Mouse (Mus musculus): ENCODE data around the gene Fam193a.

Gene Fam193a

GRCm38 (mm10) chr5:34378787-34379186, 9.1 kb downstream of the Fam193a start:
- no peak for DNase-seq (ENCODE audit: low read depth in 1 of 2, low spot score in 2 of 2)

DNA sequence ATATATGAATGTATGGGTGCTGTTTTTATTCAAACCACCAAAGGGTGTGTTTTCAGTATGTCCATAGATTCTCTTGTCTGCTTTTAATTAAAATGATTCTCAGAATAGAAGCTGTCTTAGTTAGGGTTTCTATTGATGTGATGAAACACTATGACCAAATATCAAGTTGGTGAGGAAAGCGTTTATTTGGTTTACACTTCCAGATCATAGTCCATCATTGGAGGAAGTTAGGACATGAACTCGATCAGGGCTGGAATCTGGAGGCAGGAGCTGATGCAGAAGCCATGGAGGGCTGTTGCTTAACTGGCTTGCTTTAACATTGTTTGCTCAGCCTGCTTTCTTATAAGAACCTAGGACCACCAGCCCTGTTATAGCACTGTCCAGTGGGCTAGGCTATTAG, 12.0 kb downstream of the Fam193a start:
- DNase-seq (ENCODE audit: low read depth in 1 of 2, low spot score in 2 of 2): no peak

GRCm38 (mm10) chr5:34385616-34386015, 15.9 kb downstream of the Fam193a start:
- DNase-seq (ENCODE audit: low read depth in 1 of 2, low spot score in 2 of 2): no peak

DNA sequence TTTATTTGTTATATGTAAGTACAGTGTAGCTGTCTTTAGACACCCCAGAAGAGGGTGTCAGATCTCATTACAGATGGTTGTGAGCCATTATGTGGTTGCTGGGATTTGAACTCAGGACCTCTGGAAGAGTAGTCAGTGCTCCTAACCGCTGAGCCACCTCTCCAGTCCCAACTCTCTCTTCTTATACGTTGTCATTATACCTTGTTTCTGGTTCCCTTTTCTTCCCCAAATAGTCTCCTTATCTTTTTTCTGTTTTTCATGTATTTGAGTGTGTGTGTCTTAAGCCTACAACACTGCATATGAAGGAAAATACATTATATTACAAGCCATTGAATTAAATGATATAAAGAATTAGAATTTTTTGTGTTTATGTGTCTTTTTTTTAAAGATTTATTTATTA, 17.0 kb downstream of the Fam193a start:
- no peak for DNase-seq (ENCODE audit: low read depth in 1 of 2, low spot score in 2 of 2)

DNA sequence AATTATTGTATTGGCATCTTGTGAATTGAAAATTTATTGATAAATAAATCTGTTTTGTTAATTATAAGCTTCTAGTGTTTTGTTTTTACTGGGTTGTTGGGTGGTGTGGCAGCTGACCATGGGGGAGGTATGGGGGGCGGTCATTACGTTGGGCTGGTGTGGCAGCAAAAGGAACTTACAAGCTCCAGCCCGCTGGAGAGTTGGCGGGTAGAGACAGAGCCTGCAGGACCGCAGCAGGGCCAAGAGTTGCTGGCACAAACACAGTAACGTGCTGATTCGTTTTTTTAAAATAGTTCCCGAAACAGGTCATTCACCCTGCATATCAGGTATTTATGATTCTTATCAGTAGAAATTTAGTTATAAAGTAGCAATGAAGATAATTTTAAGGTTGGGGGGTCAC, 23.5 kb downstream of the Fam193a start:
- no peak for DNase-seq (ENCODE audit: low read depth in 1 of 2, low spot score in 2 of 2)

- no peak for DNase-seq (ENCODE audit: low read depth in 1 of 2, low spot score in 2 of 2)
Measured at GRCm38 (mm10) chr5:34395347-34395746, 25.6 kb downstream of the Fam193a start.

DNA sequence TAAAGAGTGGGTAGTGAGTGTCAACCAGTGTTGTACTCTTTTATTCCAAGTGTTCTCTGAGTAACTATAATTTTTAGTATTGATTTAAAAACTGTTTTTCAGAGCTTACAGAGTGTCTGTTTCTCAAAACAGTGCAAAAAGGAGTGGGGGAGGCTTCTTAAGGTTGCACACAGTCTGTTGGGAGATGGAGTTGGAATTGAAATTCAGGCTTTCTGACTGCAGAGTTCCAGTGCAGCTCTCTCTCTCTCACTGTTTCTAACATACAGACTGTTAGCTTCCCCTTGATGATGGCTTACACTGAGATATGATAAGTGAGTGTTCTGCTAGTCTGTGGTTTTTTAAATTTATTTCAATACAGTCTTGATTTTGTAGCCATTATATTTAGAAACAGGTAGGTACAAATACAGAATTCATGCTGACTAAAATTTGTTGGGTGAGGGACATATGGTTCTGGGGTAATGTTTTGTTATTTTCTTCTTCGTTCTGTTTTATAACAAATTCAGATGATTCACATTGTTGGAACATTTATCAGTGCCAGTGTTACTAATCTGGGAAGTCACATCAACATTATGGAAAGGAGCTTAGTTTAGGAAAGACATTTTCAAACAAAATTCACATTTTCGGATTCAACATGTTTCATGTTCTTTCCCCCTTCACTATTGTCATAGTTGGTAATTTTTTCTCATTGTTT, 26.3 kb downstream of the Fam193a start:
- DNase-seq (ENCODE audit: low read depth in 1 of 2, low spot score in 2 of 2): no peak

GRCm38 (mm10) chr5:34397866-34398265, 28.1 kb downstream of the Fam193a start:
- DNase-seq (ENCODE audit: low read depth in 1 of 2, low spot score in 2 of 2): no peak

GRCm38 (mm10) chr5:34398326-34398725, 28.6 kb downstream of the Fam193a start:
- no peak for DNase-seq (ENCODE audit: low read depth in 1 of 2, low spot score in 2 of 2)

- no peak for DNase-seq (ENCODE audit: low read depth in 1 of 2, low spot score in 2 of 2)
Measured at GRCm38 (mm10) chr5:34407366-34407918, 37.7 kb downstream of the Fam193a start.

DNA sequence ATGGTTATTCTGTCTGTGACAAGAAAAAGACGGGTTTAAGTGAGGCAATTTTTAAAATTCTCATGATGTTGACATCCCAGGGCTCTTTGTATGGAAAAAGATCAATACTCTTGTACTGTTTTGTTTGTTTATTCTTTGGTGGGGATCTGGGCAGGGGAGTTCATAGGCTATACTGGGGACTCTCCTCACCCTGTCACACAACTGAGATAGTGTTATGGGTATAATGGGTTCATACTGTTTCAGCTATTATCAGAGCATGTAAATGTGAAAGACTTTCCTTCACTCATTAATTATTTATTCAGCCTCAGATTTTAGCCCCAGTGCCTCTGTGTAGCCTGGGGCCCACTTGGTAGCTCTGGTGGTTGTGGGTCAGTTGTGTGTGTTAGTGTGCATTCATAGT, 39.3 kb downstream of the Fam193a start:
- no peak for DNase-seq (ENCODE audit: low read depth in 1 of 2, low spot score in 2 of 2)

GRCm38 (mm10) chr5:34410819-34411218, 41.1 kb downstream of the Fam193a start:
- DNase-seq (ENCODE audit: low read depth in 1 of 2, low spot score in 2 of 2): no peak

DNA sequence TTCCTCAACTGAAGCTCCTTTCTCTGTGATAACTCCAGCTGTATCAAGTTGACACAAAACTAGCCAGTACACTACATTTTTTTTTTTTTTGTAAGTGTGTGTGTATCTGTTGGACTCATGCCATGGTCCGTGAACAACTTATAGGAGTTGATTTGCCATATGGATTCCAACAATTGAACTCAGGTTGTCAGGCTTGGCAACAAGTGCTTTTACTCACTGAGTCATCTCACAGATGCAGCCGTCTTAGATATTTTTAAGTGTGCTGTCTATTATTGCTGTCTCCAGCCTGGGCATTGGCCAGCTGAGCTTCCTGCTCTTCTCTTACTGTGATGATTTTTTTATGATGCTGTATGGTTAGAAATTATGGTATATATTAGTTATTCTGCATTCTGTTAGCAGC, 44.2 kb downstream of the Fam193a start:
- no peak for DNase-seq (ENCODE audit: low read depth in 1 of 2, low spot score in 2 of 2)

- no peak for DNase-seq (ENCODE audit: low read depth in 1 of 2, low spot score in 2 of 2)
Measured at GRCm38 (mm10) chr5:34417251-34418008, 47.7 kb downstream of the Fam193a start.

DNA sequence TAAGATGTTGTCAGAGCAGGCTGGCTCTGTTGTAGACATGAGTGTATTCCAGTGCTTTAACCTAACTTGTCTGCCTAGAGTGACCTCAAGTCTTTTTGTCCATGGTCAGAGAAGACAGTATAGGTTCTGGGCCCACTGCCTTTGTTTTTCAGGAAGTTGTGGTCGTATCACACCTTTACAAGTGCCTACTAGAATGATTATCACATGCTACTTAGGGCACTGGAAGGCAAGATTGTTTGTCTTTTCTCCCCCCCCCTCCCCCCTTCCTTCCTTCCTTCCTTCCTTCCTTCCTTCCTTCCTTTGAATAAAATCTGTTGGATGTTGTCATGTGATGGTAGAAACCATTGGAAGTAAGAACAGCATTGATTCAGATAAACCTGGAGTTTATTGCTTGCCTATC, 49.5 kb downstream of the Fam193a start:
- DNase-seq (ENCODE audit: low read depth in 1 of 2, low spot score in 2 of 2): no peak

- no peak for DNase-seq (ENCODE audit: low read depth in 1 of 2, low spot score in 2 of 2)
Measured at GRCm38 (mm10) chr5:34430776-34431175, 61.0 kb downstream of the Fam193a start.

- no peak for DNase-seq (ENCODE audit: low read depth in 1 of 2, low spot score in 2 of 2)
Measured at GRCm38 (mm10) chr5:34433786-34434185, 64.1 kb downstream of the Fam193a start.

DNA sequence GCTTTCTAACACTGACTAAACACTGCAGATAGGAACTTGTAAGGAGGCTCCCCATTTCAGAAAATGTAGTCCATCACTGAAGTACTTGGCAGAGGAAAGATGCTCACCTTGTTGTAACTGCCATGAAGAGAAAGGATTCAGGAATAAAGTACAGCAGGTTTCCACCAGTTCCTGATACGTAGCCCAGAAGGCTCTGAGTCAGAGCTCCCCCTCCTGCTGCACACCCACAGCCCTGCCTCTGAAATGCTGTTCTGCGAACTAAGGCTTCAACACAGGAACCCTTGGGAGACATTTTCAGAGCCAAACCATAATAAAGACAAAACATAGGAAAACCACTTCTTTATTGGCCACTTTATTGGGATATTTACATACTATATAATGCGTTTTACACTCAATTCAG, 64.5 kb downstream of the Fam193a start:
- no peak for DNase-seq (ENCODE audit: low read depth in 1 of 2, low spot score in 2 of 2)

- DNase-seq (ENCODE audit: low read depth in 1 of 2, low spot score in 2 of 2): no peak
Measured at GRCm38 (mm10) chr5:34438052-34438451, 68.3 kb downstream of the Fam193a start.

GRCm38 (mm10) chr5:34438659-34439058, 68.9 kb downstream of the Fam193a start:
- DNase-seq (ENCODE audit: low read depth in 1 of 2, low spot score in 2 of 2): no peak

DNA sequence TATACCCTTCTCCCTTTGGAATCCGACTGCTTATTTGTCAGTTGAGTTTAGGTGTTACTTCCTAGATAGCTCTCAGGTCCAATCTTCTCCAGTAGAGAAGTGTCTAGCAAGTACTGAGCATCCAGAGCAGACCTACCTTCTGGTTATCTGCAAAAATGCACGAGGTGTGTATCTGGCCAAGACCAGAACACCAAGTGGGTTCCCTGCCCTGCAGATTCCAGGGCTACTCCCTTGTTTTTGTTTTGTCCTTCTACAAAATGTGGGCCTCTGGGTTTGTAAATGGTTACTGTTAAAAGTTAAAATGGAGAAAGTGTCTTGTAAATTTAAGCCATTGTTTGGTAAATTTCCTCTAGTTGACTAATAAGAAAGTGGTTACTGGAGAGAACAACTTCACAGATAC, 70.0 kb downstream of the Fam193a start:
- DNase-seq (ENCODE audit: low read depth in 1 of 2, low spot score in 2 of 2): no peak

DNA sequence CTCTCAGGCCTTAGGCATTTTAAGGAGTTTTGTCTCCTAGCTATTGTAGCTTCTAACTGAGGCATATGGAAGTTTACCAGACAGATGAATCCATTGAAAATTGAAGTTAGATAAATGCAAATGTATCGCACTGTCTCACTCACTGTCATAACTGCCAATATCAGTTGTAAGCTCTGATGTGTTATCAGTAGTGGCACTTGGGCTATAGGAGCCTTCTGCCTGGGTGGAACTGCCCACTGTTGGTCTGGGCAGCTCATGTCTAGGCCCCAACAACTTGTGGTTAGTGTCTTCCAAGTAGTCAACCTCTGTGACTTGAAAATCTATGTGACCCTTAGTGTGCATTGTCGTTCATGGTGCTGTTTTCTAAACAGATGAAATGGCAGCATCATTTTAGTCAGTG, 72.1 kb downstream of the Fam193a start:
- DNase-seq (ENCODE audit: low read depth in 1 of 2, low spot score in 2 of 2): no peak

All from monocyte, adult 2 months (primary cell).